Mouse (Mus musculus): ENCODE results near the gene Slc25a35.

DNA sequence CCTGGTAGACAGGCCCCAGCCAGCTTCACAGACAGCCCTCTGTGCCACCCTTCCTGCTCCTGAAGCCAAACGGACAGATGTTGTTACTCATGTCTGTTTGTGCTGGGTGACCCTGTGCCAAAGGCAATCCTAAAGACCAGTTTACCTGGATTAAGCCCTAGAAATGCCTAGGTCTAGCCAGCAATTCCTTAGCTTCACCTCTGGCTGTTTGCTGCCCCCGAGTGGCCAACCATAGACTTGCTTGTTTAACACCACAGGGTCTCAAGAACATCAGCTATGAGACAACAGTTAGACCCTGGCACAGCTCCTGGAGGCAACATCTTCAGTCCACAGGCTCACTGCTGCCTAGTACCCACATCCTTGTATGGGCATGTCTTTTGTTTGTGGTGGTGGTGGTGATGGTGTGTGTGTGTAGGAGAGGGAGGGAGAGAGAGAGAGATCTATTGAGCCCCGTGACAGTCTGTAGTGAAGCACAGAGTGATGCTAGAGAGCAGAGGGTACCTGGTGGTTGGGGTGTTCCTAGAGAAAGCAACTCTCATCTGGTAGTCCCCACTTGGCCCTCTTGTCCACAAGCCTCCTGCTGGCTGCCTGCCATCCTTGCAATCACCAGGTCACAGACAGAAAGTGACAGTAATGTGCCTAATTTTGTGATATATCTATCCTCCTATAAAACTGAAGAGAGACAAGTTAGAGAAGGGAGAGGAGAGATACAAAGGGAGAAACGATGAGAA, 14.9 kb downstream of the Slc25a35 start:
- TF ChIP-seq ZC3H11A (IDR thresholded peaks at IDR 0.05; ENCODE audit: borderline replicate concordance, low read depth, low read length) (0 out of 2 replicates have a peak, but pooled peaks have one; percentile 37), HCFC1 (IDR thresholded peaks at IDR 0.05; ENCODE audit: borderline replicate concordance, insufficient read depth, low read length) (no peak)
